Mouse (Mus musculus): ENCODE data around the gene Anapc11.

DNA sequence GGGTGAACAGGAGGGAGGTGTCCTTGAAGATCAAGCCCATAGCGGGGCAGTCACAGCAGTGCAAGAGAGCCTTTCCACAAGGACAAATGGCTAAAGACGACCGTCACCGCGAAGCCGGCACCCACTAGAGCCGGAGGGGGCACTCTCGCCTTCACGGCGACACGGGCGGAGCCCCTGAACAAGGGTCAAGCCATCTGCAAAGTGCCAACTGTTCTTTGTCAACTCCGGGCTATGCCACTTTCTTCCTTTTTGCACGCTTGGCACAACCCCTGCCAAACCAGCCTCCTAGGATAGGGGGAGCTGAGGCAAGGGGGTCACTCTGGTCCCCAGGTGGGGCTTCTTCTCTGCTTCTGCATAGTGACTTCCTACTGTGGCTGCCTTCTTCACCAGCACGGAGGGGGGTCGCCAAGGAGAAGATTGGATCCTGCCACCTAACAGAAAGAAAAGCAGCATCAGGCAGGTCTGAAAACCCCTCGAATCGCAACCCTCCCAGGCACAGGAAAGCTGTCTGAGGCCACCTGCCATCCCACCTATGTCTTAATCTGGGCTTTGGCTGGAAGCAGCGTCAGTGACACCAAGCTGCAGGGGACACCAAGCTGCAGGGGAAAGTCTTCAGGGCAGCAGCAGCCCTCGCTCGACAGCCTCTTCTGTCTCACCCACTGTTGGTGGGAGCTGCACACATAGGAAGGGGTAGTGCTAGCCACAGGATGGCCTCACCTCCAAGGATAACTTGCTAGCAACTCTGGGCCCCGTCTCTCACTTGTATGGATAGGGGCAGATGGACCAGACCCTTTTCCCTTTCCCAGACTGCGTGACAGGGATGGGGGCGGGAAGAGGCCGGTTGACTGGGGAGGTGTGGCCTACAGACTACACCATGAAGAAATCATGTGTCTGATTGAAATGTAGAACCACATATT lies 20.7 kb downstream of the Anapc11 start:
- TF ChIP-seq CTCF (IDR thresholded peaks at IDR 0.05; ENCODE audit: control insufficient read depth, insufficient read depth, insufficient read length) = no peak
- no peak for TF ChIP-seq MAX (IDR thresholded peaks at IDR 0.05)
- TF ChIP-seq CEBPB (IDR thresholded peaks at IDR 0.05; ENCODE audit: low read depth) = no peak

Data from C2C12 (cell line).